Mouse (Mus musculus): ENCODE measurements around the gene Exoc4.

Exoc4 gene

DNA sequence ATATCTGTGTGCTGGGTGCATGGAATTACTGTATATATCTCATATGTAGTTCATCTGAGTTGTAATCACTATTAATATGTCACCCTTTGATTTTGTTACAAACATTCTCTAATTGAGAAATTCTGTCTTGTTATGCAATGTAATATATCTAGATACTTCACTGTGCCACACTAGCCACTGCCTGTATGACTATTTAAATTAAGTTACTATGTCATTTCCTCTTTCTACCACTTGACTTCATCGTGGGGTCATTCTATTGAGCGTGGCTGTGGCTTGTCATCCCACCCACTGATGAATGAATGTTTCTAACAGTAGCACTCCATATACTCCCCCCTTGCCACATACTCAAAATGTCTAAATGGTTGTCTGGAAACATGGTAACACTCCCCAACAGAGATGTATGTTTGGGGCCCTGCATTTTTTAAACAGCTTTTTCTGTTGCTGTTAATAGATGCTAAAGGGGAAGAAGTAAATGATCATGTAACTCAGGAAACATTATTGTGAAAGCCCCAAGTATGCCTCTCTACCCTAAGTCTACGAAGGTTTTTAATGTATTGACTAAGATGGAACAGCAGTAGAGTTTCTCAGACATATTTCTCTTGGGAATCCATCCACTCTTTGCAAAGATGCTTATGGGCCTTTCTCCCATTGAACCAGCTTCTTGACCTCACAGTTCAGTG is 618.2 kb downstream of the Exoc4 start:
- DNase-seq (ENCODE audit: low spot score) = no peak

DNA sequence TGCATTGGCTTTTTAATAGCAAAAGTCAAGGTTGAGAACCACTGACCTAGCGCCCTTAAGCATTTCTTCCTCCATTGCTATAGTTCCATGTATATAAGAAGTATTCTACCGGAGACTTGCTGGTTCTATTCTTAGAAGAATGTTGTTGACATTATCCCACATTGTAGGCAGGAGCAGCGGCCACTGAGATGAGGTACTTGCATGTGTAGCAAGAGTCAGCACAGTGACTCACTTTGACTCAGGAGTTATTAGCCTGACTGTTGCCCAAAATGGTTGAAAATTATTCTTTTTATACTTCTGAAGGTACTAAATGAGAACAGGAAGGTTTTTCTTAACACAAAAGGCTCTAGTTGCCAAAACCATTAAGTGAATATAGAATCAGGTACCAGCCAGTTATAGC is 620.4 kb downstream of the Exoc4 start:
- DNase-seq (ENCODE audit: low spot score) = no peak

GRCm38 (mm10) chr6:33870468-33871142 is 621.7 kb downstream of the Exoc4 start:
- no peak for DNase-seq (ENCODE audit: low spot score)

DNA sequence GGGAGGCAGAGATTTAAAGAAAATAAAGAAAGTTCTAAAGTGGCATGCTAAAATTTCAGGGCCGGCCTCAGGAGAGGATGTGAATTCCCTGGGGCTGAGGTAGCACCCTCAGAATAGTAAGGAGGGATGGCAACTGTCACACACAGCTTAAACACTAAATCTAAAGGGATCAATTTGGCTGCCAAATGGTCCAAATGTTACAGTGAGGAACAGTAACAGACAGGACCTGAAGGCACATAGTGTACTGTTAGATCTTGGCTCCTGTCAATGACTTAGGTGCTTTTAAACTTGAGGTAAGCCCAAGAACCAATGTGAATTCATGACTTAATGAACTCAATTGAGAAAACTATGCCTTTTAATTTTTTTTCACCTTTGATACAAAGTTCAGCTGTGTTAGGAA is 622.4 kb downstream of the Exoc4 start:
- DNase-seq (ENCODE audit: low spot score) = no peak

GRCm38 (mm10) chr6:33872192-33872591 is 623.3 kb downstream of the Exoc4 start:
- no peak for DNase-seq (ENCODE audit: low spot score)

DNA sequence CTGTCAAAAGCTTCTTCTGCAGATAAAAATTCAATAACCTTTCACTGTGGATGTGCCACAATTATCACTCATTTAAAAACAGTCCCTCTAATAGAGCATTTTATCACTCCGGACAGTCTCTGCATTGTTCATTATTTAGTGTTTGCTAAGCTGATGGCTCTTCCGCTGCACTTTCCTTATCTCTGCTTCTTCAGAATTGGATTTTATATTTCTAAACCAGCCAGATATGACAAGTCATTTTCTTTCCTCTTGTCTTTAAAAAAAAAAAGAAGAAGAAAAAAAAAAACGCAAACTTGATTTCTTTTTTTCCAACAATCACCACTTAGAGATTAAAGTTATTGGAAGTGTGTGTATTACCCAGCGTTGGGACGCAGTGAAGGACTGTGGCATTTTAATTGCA is 624.1 kb downstream of the Exoc4 start:
- DNase-seq (ENCODE audit: low spot score) = no peak

DNA sequence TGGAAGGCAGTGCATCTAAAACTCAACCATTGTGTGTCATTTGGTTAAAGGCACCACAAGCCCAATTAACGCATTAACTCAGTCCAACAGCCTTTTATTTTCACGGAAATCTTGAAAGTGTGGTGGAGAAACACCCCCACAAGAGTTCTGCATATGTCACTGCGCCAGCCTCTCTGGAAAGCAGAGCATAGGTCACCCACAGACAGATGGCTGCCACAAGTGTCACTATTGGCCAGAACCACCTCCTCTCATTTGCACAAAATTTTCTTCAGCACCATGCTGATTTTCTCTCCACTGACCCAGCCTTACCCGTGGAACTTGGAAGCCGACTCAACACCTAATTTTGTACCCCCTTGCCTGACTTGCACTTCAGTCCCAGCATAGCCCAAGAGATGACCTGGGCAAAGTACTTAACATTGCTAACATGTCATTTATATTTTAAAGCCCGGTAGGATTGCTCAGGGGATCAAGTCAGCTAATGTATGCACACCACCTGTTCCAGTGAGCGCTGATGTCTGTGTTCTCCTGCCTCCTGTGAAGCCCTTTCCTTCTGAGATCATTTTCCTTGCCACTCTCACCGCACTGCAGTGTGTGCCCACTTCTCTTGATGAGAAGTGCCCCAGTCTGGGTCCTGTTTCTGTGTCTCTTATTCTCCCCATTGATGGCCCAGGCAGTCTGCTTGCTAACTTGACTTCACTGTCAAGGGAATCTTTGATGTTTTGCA is 625.6 kb downstream of the Exoc4 start:
- DNase-seq (ENCODE audit: low spot score) = no peak

- DNase-seq (ENCODE audit: low spot score) = no peak
Observed at GRCm38 (mm10) chr6:33884141-33884683, 635.3 kb downstream of the Exoc4 start.

DNA sequence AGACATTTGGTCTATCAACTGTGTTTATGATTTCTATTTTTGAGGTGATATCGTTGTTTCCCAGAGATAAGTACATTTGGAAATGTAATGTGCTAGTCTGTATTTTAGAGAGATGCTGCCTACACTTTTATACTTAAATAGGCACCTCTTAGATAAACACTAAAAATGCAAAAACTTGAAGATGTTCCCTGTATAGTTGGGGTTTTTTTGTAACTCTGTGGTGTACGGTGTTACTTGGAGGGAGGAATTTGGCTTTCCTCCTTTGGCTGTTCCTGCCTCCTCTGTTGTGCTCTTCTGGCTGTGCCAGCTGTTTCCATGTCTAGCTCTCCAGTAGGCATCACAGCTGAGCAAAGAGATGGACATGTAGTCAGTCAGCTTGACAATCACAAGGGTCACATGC is 638.1 kb downstream of the Exoc4 start:
- DNase-seq (ENCODE audit: low spot score) = no peak

DNA sequence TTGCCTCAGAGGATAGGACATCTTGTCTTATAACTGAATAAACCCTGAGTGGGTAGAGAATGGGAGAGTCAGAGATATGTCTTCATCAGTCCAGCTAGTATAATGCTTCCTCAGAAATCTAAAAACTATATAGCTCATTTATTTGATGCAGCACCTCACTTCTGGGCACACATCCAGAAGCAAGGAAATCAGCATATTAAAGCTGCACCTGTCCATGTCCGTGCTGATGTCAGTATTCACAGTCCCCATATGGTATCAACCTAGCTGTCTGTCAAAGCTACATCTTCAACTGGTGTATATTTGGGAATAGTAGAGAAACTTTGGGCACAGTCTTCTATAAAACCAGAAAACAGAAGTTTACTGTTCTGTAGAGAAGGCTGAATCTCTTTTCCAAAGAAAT is 642.0 kb downstream of the Exoc4 start:
- DNase-seq (ENCODE audit: low spot score) = no peak

DNA sequence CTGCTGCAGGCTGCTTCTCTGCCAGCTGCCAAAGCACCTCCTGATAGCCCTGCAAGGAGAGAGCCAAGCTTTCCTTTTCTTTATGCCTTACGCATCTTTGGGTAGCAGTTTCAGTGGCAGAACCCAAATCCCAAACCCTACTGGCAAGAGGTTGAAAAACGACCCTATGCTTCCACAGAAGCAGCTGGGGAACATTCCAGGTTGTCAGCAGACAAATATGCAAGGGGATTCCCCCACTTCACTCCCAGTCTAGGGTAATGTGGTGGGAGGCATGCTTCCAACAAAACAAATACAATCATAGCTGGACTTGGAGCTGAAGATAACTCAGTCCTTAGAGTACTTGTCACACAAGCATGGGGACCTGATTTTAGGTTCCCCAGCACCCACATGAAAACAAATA is 643.3 kb downstream of the Exoc4 start:
- DNase-seq (ENCODE audit: low spot score) = no peak

- DNase-seq (ENCODE audit: low spot score) = no peak
Observed at GRCm38 (mm10) chr6:33899973-33900372, 651.1 kb downstream of the Exoc4 start.

GRCm38 (mm10) chr6:33900615-33901014 is 651.7 kb downstream of the Exoc4 start:
- DNase-seq (ENCODE audit: low spot score) = no peak

DNA sequence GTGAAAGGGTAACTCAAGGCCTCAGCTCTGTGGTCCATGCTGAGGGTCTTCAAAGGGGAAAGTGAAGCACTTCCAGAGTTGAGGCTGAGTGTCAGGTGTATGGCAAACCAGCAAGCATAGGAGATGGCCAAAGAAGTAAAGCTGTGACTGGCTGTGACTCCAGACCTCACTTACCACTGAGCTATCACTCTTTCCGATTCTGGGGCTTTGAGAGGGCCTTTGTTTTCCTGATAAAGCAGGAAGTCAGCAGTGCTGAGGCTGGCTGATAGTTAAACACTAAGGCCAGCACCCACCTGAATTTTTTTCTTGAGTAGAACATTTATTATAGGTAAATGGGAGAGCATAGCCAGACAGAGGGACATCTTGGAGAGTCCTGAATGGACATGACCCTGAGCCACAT is 656.2 kb downstream of the Exoc4 start:
- DNase-seq (ENCODE audit: low spot score) = no peak

DNA sequence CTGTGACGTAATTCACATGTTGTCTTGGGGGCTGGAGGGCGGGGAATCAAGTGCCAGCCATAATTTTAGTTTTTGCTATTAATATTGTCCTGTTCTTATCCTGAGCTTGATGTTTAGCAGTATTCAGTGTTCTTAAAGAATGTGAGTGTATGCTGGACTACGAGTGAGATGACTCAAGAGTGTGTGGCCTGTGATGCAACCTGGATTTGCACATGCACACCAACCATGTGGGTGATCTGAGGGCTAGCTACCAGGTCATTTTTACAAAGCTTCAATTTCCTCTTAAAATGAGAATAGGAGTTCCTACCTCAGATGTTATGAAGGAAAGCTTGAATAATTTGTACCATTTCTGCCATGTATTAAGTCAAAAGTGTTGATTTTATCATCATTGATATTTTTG is 661.8 kb downstream of the Exoc4 start:
- no peak for DNase-seq (ENCODE audit: low spot score)

GRCm38 (mm10) chr6:33913072-33913471 is 664.2 kb downstream of the Exoc4 start:
- no peak for DNase-seq (ENCODE audit: low spot score)

GRCm38 (mm10) chr6:33913486-33913885 is 664.6 kb downstream of the Exoc4 start:
- no peak for DNase-seq (ENCODE audit: low spot score)

- DNase-seq (ENCODE audit: low spot score) = no peak
Observed at GRCm38 (mm10) chr6:33913964-33914363, 665.1 kb downstream of the Exoc4 start.

GRCm38 (mm10) chr6:33923571-33923970 is 674.7 kb downstream of the Exoc4 start:
- DNase-seq (ENCODE audit: low spot score) = no peak

DNA sequence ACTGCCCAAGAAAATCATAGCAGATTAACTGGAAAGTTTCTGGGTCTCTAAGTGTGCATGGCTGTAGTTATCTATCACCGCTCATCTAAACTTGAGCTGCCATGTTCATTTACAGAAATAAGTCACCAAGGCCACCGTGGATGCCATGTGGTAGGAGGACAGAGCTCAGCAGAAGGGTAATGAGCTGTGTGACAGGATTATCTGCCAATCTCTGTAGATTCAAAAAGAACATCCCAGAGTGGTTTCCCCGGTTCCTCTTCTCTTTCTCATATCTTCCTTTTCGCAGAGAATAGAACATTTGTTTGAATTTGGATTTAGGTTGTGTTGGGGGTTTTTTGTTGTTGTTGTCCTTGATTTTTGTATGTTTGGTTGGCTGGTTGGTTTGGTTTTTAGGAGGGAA is 676.0 kb downstream of the Exoc4 start:
- no peak for DNase-seq (ENCODE audit: low spot score)

DNA sequence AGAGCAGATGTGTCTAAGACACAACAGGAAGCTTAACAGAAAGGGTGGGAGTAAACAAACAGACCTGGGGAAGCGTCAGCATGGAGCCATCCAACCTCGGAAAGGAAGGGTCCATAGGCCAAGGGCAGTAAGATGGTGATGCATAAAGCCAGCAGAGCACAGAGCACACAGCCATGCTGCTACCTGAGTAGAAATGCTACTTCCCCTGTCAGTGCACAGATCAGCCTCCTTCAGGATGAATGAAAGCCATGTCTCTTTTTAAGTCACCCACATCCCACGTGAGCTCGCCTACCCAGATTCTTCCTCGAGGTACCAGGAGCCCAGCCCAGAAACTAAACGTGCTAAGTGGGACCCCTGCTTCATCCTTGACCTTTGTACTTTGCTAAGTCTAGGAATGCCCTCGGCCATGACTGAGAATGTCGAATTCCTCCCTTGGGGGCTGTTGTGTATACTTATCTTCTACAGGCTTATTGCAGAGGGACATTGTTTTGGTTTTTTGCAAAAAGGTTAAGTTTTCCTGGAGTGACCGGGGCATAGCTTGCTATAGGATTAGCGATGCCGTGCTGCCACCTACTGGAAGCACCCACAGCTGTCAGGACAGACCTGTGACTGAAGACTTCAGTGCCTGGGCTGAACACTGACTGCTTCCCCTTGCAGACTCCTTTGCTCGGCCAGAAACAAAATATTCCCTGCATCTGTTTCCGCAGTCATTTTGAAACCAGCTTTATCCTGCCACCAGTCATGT is 680.6 kb downstream of the Exoc4 start:
- peak; percentile 93 for DNase-seq (ENCODE audit: low spot score)

Data from embryo, embryonic 10 days (tissue).